Mouse (Mus musculus) heart, embryonic 13.5 days (tissue): ENCODE results near the gene Prkn. TPM values are rescaled to one million over a fixed set of nuclear protein-coding genes. Genes with fewer than 3 reads are reported as not detected.

ENCODE experiments used
- ATAC-seq: fragments of 200-750 bp; cut with Nextera tagmentation; 2 replicates; pipeline ENCODE4 v1.8.0; 2017; ENCODE audit warnings: moderate TSS enrichment; ENCODE audit not compliant: insufficient number of reproducible peaks, low FRiP score, low TSS enrichment; ENCODE audit errors: extremely low read depth
- H3K27ac ChIP-seq: fragments of 300-500 bp; sonication (generic); replicated peaks from 2 replicates; pipeline ENCODE4 v1.5.1; 2015; ENCODE audit warnings: moderate library complexity, mild to moderate bottlenecking, inconsistent platforms
- H3K27me3 ChIP-seq: fragments of 300-500 bp; sonication (generic); replicated peaks from 2 replicates; pipeline ENCODE4 v1.6.1; 2015; ENCODE audit warnings: mild to moderate bottlenecking, inconsistent platforms
- H3K36me3 ChIP-seq: fragments of 300-500 bp; sonication (generic); 2 replicates; pipeline ENCODE4 v1.6.1; 2015; ENCODE audit warnings: mild to moderate bottlenecking, inconsistent platforms
- H3K4me1 ChIP-seq: fragments of 300-500 bp; sonication (generic); 2 replicates; pipeline ENCODE4 v1.6.1; 2015; ENCODE audit warnings: inconsistent platforms
- H3K4me2 ChIP-seq: fragments of 300-500 bp; sonication (generic); 2 replicates; pipeline ENCODE4 v1.6.1; 2015; ENCODE audit warnings: inconsistent platforms, mild to moderate bottlenecking, moderate library complexity
- H3K4me3 ChIP-seq: fragments of 300-500 bp; sonication (generic); 2 replicates; pipeline ENCODE4 v1.5.1; 2015; ENCODE audit warnings: moderate library complexity, mild to moderate bottlenecking, inconsistent platforms
- H3K9ac ChIP-seq: fragments of 300-500 bp; sonication (generic); 2 replicates; pipeline ENCODE4 v1.6.1; 2015; ENCODE audit warnings: inconsistent platforms, mild to moderate bottlenecking, moderate library complexity
- H3K9me3 ChIP-seq: fragments of 300-500 bp; sonication (generic); 2 replicates; pipeline ENCODE4 v1.6.1; 2016; ENCODE audit warnings: inconsistent platforms
- WGBS: fragments of 180-500 bp; shearing (Covaris S2); methylation state at CpG from one replicate; pipeline ENCODE4 v1.1.7; 2015; ENCODE audit warnings: mixed read lengths; 5-methylcytosine and 5-hydroxymethylcytosine counted together
- polyA plus RNA-seq: library from polyadenylated mRNA; unstranded; fragments of >200 nt; fragmentation: Nextera tagmentation; extraction: Ambion mirVana; gene quantifications from 2 replicates; pipeline ENCODE4 v1.2.1, GENCODE M21; 2015

Prkn gene
- polyA plus RNA-seq, 1 experiment from 2014 or later, result 1.8 TPM

DNA sequence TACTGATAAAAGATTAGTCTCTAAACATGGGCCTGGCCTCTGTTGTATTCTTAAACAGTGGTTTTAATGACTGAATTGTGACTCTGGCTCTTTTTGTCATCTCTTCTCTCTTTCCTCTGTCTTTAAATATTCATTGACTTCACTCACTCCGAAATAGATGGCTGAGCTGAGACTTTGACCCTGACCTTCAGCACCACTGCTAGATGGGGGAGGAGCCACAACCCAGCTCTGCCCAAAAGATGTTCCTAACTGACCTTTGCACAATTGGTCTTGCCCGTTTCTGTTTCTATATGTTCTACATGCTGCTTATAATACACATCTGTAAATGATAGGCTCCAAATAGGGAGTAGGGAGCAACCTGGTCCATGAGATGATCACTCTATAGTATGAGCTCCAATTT lies 912.5 kb downstream of the Prkn start:
- Histone ChIP-seq H3K9ac (no peak overlapping the region), H3K4me1 (no peaks in the 10 kb centered on the region), H3K27ac (no peak overlapping the region), H3K4me3 (no peak overlapping the region), H3K9me3 (no peaks in the 10 kb centered on the region), H3K36me3 (no peaks in the 10 kb centered on the region), H3K4me2 (no peak overlapping the region), H3K27me3 (no peaks in the 10 kb centered on the region)
- WGBS, result 43% methylated on average over 2 of the region's 2 CpGs
- no peak for ATAC-seq

DNA sequence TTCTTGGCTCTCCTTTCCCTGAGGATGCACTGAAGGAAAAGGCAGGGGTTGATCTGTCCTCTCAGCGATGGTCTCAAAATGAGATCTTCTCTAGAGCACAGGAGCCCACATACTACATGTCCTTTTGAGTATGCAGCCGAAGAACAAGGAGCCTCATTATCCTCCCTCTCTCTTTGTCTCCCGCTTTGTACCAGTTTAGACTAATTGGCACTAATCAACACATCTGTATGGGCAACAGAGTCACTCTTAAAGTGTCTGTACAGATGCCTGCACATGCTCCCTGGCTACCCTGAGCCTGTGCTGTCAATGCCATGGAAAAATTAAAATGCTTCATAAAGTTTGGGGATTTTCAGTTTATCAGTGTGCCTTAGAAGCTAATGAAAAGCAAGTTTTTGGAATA lies 924.9 kb downstream of the Prkn start:
- no peak overlapping the region for H3K4me2 ChIP-seq
- 65% methylated on average over 3 of the region's 3 CpGs for WGBS

DNA sequence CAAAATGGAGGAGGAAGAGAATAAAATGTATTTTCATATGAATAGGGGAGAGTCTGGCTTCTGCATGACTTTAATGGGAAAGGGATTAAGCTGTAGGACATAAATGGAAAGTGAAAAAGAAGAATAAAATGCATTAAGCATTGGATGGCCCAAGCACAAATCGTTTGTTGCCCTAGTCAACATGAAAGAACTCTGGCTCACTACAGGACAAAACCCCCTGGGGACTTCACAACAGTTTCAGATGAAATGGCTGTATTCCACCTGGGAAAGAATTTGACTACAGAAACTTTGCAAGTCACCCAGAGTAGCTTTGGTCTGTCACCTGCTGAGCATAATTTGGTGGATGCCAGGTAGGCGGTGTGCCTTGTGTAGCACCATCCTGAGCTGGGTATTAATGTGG lies 925.4 kb downstream of the Prkn start:
- Histone ChIP-seq H3K4me3 (no peak overlapping the region), H3K27ac (no peak overlapping the region), H3K9me3 (no peaks in the 10 kb centered on the region; the same call in 1 of the 2 replicates), H3K27me3 (no peaks in the 10 kb centered on the region), H3K4me2 (no peak overlapping the region), H3K36me3 (no peaks in the 10 kb centered on the region), H3K9ac (no peak overlapping the region), H3K4me1 (no peaks in the 10 kb centered on the region)
- WGBS, result 40% methylated on average over 2 of the region's 2 CpGs
- ATAC-seq, result no peak

More for the DNA sequence above, 924.9 kb downstream of the Prkn start:
- Histone ChIP-seq H3K4me1 (no peaks in the 10 kb centered on the region), H3K36me3 (no peaks in the 10 kb centered on the region), H3K9ac (no peak overlapping the region), H3K9me3 (no peaks in the 10 kb centered on the region; the same call in 1 of the 2 replicates), H3K27me3 (no peaks in the 10 kb centered on the region), H3K27ac (no peak overlapping the region), H3K4me3 (no peak overlapping the region)
- no peak for ATAC-seq

DNA sequence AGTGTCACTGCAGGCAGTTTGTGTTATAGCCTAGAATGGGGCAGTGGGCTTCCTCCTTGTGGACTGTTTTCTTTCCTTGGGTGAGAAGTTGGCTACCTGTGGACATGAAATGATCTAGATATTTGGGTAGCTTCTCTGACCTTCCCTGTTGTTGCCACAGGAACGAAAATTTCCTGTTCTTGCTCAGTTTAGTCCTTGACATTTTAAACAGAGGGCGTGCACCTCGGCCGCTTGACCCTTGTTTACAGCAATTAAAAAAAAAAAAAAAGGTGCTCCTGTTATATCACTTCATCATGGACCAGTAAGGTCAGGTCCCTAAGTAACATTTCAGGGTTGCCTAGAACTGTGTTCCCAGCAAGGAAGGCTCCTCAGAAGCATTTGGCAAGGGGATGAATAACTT lies 927.1 kb downstream of the Prkn start:
- Histone ChIP-seq H3K27ac (no peak overlapping the region), H3K36me3 (no peaks in the 10 kb centered on the region), H3K9ac (no peak overlapping the region), H3K9me3 (no peaks in the 10 kb centered on the region), H3K4me3 (no peak overlapping the region), H3K27me3 (no peaks in the 10 kb centered on the region), H3K4me1 (no peaks in the 10 kb centered on the region), H3K4me2 (no peak overlapping the region)
- ATAC-seq, result no peak
- whole genome bisulfite sequencing, result 80% methylated on average over 4 of the region's 4 CpGs

DNA sequence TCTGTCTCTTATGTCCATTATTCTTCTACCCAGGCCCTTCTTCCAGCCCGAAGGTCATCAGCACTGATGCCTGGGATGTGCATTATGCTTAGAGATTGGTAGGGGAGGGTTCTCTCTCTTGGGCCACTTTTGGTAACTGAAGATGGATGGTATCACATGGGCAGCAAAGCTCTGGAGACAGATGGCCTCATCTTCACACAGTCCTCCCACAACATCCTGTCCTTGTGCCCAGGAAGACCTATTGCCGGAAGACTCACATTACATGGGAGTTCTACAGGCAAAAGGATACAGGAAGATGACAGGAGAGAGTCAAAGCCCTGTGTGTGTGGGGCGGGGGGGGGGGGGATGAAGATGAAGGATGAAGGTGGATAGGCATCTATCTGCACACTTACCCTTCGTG lies 928.2 kb downstream of the Prkn start:
- Histone ChIP-seq H3K4me1 (no peaks in the 10 kb centered on the region), H3K27me3 (no peaks in the 10 kb centered on the region), H3K9ac (no peak overlapping the region), H3K27ac (no peak overlapping the region), H3K9me3 (no peaks in the 10 kb centered on the region), H3K4me3 (no peak overlapping the region), H3K36me3 (no peaks in the 10 kb centered on the region), H3K4me2 (no peak overlapping the region)
- ATAC-seq, result no peak
- 70% methylated on average over 4 of the region's 4 CpGs for WGBS

DNA sequence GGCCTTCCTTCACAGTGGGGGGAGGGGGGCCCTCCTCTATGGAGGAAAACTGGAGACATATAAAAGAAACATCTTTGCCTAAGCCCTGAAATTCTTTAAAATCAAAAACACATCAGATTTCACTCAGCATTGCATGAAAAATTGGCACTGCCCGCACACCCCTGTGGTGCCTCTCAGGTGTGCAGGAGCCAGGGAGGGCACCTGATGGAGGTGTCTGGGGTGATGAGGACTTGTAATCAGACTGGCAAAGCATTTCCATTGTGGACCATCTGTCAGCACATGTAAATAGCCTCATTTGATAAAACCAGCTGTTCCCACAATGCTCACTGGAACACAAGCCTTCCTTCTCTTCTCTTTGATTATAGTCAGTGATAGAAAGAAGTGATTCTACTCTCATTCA lies 928.8 kb downstream of the Prkn start:
- Histone ChIP-seq H3K4me3 (no peak overlapping the region), H3K27me3 (no peaks in the 10 kb centered on the region), H3K9ac (no peak overlapping the region), H3K27ac (no peak overlapping the region), H3K9me3 (no peaks in the 10 kb centered on the region), H3K4me1 (no peaks in the 10 kb centered on the region), H3K4me2 (no peak overlapping the region), H3K36me3 (no peaks in the 10 kb centered on the region)
- ATAC-seq, result no peak
- WGBS, result 81% methylated on average over 1 of the region's 1 CpGs

DNA sequence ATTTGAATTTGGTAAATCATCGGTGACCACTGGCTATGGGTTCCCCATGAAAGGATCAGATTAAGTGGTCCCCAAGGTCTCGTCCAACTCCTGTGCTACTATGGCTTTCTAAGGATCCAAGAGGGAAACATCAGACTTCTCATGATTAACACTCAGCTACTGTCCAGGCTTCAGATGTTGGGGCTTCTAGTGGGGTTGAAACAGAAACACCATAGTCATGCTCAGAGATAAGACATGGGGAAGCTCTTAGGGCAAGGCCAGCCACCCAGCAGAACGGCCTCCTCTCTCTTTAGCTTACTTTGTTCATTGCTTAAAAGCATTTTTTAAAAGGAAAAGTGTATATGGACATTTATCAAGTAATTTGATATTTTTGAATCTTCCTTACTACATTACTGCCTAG lies 929.3 kb downstream of the Prkn start:
- no peak for ATAC-seq
- Histone ChIP-seq H3K4me2 (no peak overlapping the region), H3K4me3 (no peak overlapping the region), H3K9ac (no peak overlapping the region), H3K27me3 (no peaks in the 10 kb centered on the region), H3K9me3 (no peaks in the 10 kb centered on the region), H3K36me3 (no peaks in the 10 kb centered on the region), H3K27ac (no peak overlapping the region), H3K4me1 (no peaks in the 10 kb centered on the region)
- WGBS, result 60% methylated on average over 3 of the region's 3 CpGs

DNA sequence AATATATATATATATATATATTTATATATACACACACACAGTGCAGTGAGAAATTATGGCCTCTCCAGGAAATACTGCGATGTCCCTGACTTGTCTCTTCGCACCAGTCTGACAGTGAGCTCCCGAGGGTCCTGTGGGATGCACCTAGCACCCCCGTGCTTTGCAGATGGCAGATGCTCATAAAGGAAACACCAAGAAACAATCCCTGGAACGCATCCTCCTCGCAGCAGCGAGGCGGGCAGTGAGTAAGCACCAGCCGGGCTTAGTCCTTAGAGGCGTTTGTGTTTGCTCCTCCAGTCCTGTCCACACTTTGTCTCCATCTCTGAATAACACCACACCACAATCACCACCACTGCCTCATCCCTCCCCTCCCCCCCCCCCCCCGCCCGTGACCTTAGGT lies 939.4 kb downstream of the Prkn start:
- no peaks in the 10 kb centered on the region for H3K36me3 ChIP-seq
- H3K27ac ChIP-seq, result no peak overlapping the region
- H3K9ac ChIP-seq, result no peak overlapping the region
- H3K4me2 ChIP-seq, result no peak overlapping the region
- H3K4me1 ChIP-seq, result no peaks in the 10 kb centered on the region
- no peak for ATAC-seq
- H3K9me3 ChIP-seq, result no peaks in the 10 kb centered on the region
- H3K4me3 ChIP-seq, result no peak overlapping the region
- WGBS, result 68% methylated on average over 10 of the region's 12 CpGs
- no peaks in the 10 kb centered on the region for H3K27me3 ChIP-seq

DNA sequence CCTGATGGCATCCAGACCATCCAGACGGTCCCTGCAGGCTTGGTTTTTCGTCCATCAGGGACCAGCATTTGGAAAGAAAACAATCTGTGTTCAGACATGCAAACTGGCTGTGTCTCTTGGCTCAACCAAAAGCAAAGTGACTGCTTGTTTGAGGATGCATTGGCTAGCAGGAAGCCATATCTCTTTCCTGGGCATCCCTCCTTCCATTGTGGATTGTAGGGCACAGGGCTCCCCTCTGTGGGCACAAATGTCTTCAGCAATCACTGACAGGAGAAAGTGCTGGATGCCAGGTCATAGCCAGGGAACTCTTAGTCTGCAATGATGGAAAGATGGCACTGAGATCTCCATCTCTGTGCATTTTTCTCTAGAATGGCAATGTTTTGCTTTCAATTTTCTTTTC lies 939.8 kb downstream of the Prkn start:
- H3K4me3 ChIP-seq, result no peak overlapping the region
- no peak overlapping the region for H3K9ac ChIP-seq
- no peaks in the 10 kb centered on the region for H3K27me3 ChIP-seq
- H3K36me3 ChIP-seq, result no peaks in the 10 kb centered on the region
- no peaks in the 10 kb centered on the region for H3K4me1 ChIP-seq
- no peak for ATAC-seq
- H3K4me2 ChIP-seq, result no peak overlapping the region
- no peaks in the 10 kb centered on the region for H3K9me3 ChIP-seq
- WGBS, result 40% methylated on average over 2 of the region's 2 CpGs
- H3K27ac ChIP-seq, result no peak overlapping the region

DNA sequence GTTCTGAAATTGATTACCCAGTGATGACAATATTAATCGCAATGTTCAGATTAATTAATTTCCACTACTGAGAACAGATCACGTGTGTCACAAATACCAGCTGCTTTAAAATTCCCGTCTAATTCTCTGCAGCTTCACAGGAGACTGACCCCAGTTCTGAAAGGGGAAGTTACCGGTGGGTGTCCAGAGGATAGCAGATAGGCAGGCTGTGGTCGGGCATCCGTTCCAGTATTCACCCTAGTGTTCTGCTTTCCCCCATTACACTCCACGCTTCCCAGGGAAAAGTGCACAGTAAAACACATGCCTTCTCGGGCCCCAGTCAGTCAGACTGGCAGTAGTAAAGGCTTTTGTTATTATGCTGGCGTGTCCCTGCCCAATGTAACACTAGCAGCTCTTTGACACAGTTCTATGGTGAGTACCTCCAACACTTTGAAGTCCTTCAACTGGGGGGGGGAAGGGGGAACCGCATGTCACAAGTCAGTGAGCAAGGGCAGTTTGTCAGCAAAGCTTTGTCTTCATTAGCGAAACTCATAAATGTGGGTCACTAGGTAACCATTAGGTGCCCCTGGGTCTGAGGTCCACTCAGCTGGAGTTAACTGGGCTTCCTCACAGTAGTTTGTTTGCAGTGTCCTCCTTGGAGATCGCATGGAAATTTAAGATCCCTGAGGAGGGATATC lies 940.8 kb downstream of the Prkn start:
- no peak overlapping the region for H3K27ac ChIP-seq
- no peaks in the 10 kb centered on the region for H3K27me3 ChIP-seq
- no peak overlapping the region for H3K9ac ChIP-seq
- no peak overlapping the region for H3K4me3 ChIP-seq
- H3K4me2 ChIP-seq, result no peak overlapping the region
- H3K4me1 ChIP-seq, result no peaks in the 10 kb centered on the region
- WGBS, result 66% methylated on average over 12 of the region's 12 CpGs
- no peak for ATAC-seq
- no peaks in the 10 kb centered on the region for H3K36me3 ChIP-seq
- H3K9me3 ChIP-seq, result no peaks in the 10 kb centered on the region

DNA sequence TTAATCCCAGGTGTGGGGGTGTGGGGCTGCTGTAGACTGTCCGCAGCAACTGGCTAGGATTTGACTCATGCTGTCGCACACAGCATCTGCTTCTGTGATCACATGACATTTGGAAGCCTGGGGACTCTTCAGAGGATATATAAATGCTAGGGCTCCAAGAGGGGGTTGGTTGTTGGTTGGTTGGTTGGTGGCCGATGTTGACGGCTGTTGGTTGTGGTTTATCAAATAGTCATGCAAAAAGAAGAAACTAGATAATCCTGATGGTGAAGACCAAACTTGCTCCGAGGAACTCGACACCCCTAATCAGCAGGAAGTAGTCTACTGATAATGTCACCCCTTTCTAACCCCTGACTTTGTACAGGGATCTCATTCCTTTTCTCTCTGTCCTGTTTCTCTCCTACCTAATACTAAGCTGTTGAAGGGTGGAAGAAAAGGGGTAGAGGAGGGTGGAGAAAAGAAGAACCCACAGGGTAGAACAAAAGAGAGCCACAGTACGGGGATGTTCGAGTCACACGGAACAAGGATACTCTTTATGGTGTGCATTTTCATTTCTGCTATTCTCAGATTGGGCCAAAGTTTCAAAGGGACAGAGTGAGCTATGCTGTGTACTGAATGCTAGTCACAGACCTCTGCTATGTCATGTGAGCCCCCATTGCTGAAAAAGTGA lies 948.2 kb downstream of the Prkn start:
- Histone ChIP-seq H3K27ac (no peak overlapping the region), H3K4me3 (no peak overlapping the region), H3K4me2 (no peak overlapping the region), H3K4me1 (no peaks in the 10 kb centered on the region), H3K9ac (no peak overlapping the region), H3K36me3 (no peaks in the 10 kb centered on the region), H3K27me3 (no peaks in the 10 kb centered on the region), H3K9me3 (no peaks in the 10 kb centered on the region)
- WGBS, result 50% methylated on average over 9 of the region's 9 CpGs
- no peak for ATAC-seq

DNA sequence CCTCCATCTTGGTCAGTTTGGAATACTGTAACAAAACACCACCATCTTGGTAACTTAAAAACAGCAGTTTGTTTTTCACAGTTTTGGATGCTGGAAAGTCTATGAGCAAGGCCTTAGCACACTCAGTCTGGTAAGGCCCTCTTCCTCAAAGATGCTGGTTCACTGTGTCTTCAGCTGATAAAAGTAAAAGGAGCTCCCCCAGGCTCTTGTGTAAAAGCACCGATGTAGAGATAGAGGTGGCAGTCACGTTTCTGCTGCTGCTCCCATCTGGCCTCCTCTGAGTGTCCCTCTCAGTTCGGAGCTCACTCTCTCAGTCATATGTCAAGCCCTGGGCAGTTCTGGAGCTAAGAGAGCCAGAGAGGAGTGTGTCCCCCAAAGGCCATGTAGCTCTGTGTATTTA lies 955.8 kb downstream of the Prkn start:
- H3K36me3 ChIP-seq, result no peaks in the 10 kb centered on the region
- no peaks in the 10 kb centered on the region for H3K27me3 ChIP-seq
- no peak overlapping the region for H3K4me3 ChIP-seq
- ATAC-seq, result no peak
- no peaks in the 10 kb centered on the region for H3K4me1 ChIP-seq
- H3K27ac ChIP-seq, result no peak overlapping the region
- H3K9ac ChIP-seq, result no peak overlapping the region
- WGBS, result 47% methylated on average over 3 of the region's 3 CpGs
- no peaks in the 10 kb centered on the region for H3K9me3 ChIP-seq
- H3K4me2 ChIP-seq, result no peak overlapping the region
